Mouse (Mus musculus) embryonic fibroblast, embryonic 13.5 days (primary cell): ENCODE measurements at regions not wholly inside any gene's neighbourhood (a gene's known extent, or its start where the extent isn't known, plus 50 kb on each side); places are given as distances from the start of the nearest gene placed in this dataset.

Experiments used
- CTCF ChIP-seq: IDR thresholded peaks from 2 replicates; pipeline ENCODE4 v1.5.1; 2011; ENCODE audit warnings: mild to moderate bottlenecking, control low read depth, low read length, moderate library complexity, borderline replicate concordance; ENCODE audit not compliant: insufficient read depth
- POLR2A ChIP-seq: IDR thresholded peaks from 2 replicates; pipeline ENCODE4 v1.6.1; 2011; ENCODE audit warnings: low read depth, mild to moderate bottlenecking, control low read depth, low read length, moderate library complexity

DNA sequence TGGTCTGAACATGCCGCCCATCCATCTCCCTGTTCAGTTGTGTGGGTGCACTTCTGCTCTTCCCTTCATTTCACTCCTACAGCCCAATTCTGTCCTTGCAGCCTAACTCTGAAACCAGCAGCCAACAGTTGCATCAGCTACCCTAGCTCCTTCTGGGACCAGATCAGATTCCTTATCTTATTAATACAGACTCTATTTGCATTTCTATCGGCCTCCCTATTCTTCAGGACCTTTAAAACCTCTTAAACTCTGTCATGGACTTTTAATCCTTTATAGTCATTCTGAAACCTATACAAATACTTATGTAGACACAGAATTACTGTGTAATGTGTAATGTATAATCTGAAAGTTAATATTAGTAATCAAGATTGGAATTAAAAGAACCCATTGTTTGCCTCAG, 195.9 kb upstream of the Thbs1 start:
- no peak for TF ChIP-seq POLR2A
- no peak for TF ChIP-seq CTCF
